Mouse (Mus musculus): ENCODE measurements at regions not wholly inside any gene's neighbourhood (a gene's known extent, or its start where the extent isn't known, plus 50 kb on each side); places are given as distances from the start of the nearest gene placed in this dataset.
A peak's percentile ranks its signal among the peaks of the same experiment; 100 is the strongest.
"Not testable (repeated sequence)": the region's sequence is repeated elsewhere in the genome, so short reads cannot be mapped to it uniquely, and the experiment has no call there.

GRCm38 (mm10) chr7:83347103-83347754 is 237.5 kb upstream of the Tmc3 start:
- DNase-seq: no peak
- intact Hi-C loops (cut with DNase I; ENCODE audit: low total_unique reads): no loop called here

DNA sequence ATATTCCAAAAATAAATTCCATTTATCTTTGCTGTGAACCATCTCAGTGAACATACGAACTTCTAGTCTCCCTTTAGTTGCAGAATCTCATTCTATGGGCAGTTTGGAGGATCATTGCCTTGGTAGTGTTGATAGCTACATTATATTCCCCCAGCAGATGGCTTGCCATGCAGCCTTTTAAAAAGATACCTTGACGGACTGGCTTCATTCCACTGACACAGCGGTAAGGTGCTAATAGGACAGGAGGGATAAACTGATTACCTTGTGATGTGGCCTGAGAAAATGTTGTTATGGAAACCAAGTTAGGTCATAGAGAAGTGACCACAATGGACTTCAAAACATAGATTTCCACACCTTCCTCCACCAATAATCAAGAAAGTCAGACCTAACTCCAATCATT is 215.5 kb upstream of the Tmc3 start:
- no peak for DNase-seq
- intact Hi-C loops (cut with DNase I; ENCODE audit: low total_unique reads): no loop called here

DNA sequence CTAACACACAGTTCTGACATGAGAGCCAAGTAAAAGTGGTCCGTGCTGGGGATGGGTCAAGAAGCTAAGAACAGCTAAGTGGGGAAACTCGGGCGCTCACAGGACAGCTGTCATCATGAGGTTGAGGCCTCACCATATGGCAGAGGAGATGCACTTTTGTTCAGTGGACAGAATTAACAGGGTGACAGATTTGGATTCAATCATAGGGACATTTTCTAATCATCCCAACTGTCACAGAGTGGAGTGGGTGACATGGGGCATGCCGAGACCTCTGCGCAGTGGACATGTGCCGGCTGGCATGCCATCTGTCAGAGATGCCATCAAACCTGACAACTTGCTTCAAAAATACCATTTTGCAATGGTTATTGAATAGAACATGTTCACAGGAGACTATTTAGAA is 215.1 kb upstream of the Tmc3 start:
- intact Hi-C loops (cut with DNase I; ENCODE audit: low total_unique reads): no loop called here
- no peak for DNase-seq

DNA sequence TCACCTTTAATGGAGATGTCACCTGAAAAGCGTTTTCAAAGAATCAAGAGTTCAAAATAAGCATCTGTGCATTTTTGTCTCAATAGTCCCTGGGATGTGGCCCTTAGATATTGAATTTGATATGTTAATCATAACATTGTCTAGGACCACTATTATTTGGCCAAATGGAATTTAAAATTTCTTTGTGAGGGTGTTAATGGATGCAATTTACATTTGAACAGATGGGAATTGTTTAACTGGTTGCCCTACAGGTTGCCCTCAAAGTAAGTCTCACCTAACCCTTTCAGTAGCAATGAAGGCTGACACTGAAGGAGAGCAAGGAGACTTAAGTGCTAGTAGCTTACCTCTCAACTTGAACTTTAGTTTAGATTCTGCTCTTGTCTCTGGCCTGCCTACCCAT is 207.9 kb upstream of the Tmc3 start:
- intact Hi-C loops (cut with DNase I; ENCODE audit: low total_unique reads): no loop called here
- no peak for DNase-seq

DNA sequence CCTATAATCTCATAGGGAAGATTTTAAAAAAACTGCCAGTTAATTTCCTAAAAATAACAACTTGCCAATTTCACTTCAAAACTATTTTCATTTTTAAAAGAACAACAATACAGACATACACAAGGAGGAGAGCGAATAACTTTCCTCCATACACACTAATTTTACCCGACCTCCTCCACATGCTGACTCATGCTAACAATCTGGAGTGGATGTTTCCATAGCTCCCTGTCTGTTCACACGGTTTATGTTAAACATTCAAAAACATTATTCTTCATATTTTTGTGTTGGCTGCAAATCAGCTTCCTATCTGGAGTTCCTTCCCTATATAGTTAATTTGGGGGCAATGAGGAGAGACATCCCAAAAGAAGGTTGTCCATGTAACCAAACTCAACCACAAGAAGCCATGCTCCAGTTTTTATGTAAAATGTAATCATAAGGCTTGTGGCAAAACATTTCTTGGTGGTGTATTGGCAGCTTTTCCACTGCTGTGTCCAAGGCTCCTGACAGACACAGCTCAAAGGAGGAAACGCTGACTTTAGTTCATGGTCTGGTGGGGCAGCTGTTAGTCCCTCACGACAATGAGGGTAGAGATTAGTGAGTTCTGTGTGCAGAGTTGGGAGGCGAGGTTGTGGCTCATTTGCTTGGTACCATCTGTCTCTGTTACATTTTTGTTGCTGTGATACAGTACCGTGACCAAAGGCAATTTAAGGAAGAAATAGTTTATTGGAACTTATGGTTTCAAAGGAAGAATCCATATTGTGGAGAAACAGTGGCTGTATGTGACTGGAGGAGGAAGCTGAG is 203.1 kb upstream of the Tmc3 start:
- intact Hi-C loops (cut with DNase I; ENCODE audit: low total_unique reads): no loop called here
- no peak for DNase-seq

GRCm38 (mm10) chr7:83382803-83383363 is 201.8 kb upstream of the Tmc3 start:
- intact Hi-C loops (cut with DNase I; ENCODE audit: low total_unique reads): no loop called here
- no peak for DNase-seq

GRCm38 (mm10) chr7:83391388-83391787 is 193.3 kb upstream of the Tmc3 start:
- intact Hi-C loops (cut with DNase I; ENCODE audit: low total_unique reads): no loop called here
- no peak for DNase-seq

DNA sequence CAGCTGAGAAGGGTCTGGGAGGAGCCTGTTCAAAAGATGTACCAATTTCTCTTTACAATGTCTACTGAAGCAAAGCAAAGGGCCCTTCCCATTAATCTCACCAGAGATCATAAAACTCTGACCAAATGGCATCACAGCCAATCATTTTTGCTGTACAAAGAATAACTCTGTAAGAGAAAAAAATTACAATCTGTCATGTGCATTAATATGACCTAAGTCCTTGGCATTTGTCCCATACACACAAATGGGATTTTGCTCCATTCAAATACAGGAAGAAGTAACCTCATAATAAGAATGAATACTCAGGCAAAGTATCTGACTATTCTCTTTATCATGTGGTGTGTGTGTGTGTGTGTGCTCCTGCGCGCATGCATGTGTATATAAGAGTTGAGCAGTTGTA is 192.5 kb upstream of the Tmc3 start:
- intact Hi-C loops (cut with DNase I; ENCODE audit: low total_unique reads): no loop called here
- DNase-seq: no peak

DNA sequence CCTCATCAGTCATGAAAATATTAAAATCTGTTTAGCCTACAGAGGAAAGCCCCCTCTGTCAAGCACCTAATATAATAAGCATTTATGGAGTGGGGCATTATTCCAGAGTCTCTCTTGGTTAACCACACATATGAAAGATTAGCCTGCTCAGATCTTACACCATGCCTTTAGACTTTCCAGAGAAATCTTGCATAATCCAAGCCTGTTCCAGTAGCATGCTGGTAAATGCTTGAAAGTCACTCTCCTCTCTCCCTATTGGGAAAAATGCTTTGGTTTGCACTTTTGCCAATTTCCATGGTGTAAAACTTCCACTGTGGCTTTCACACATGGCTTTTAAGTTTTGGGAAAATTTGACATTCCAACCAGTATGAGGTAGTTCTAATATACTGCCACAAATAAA is 192.1 kb upstream of the Tmc3 start:
- intact Hi-C loops (cut with DNase I; ENCODE audit: low total_unique reads): no loop called here

DNA sequence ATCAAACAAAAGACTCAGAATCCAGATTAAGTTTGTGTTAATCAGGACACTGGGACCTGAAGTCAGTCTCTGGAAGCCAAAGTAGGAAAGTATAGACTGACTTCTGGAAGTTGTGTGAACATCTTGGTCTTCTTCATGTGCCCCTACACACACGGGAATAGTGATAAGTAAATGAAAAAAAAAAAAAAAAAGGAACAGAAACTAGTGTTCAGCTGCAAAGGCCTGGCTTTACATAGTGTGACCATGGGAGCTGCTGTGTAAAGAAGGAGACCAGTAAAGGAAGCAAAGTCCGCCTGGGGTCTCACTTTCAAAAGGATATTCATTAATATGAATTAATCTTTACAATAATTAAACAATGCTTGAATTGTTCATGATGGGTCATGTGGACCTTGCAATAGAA is 190.6 kb upstream of the Tmc3 start:
- intact Hi-C loops (cut with DNase I; ENCODE audit: low total_unique reads): no loop called here
- no peak for DNase-seq

More for the DNA sequence above, 192.1 kb upstream of the Tmc3 start:
- DNase-seq: no peak

DNA sequence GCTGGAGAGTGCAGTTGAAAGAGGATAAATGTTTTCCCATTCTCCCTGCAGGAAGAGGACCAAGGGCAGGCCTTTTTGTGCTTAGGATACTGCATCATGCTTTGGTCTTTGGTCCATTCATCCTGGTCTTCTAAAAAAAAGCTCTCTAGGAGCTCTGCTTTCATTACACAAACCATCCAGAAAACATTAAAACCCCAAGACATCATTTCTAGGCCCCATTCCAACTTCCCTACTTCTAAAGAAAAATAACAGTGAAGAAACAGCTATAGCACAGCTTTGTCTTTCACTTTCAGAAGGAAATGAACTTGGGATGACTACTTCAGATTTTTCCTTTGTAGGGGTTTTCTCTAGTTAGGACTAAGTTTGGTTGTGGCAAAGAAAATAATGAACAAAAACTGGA is 185.1 kb upstream of the Tmc3 start:
- no peak for DNase-seq
- intact Hi-C loops (cut with DNase I; ENCODE audit: low total_unique reads): no loop called here

GRCm38 (mm10) chr7:83401001-83401400 is 183.7 kb upstream of the Tmc3 start:
- intact Hi-C loops (cut with DNase I; ENCODE audit: low total_unique reads): no loop called here
- DNase-seq: no peak

GRCm38 (mm10) chr7:83412745-83413144 is 172.0 kb upstream of the Tmc3 start:
- intact Hi-C loops (cut with DNase I; ENCODE audit: low total_unique reads): not testable (repeated sequence)
- DNase-seq: peak; percentile 7

- intact Hi-C loops (cut with DNase I; ENCODE audit: low total_unique reads): no loop called here
- DNase-seq: no peak
These were observed 154.7 kb upstream of the Tmc3 start for GRCm38 (mm10) chr7:83429929-83430556.

DNA sequence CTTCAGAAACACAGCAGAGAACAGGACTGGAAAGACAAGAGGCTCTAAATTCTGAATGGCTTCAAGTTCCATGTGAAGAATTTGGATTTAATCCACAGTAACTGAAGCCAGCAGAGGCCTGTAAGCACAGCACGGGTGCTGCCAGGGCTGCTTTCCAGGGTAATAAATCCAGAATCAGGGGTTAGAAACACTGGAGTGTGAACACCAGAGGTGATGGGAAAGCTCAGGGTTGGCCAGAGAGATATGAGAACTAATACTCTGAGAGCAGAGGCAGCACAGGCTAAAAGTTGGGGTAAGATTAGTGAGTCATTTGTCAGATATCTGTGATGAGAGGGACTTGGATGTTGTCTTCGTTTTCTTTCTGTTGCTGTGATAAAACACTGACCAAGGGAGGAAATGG is 153.6 kb upstream of the Tmc3 start:
- intact Hi-C loops (cut with DNase I; ENCODE audit: low total_unique reads): no loop called here
- peak; percentile 77 for DNase-seq

- intact Hi-C loops (cut with DNase I; ENCODE audit: low total_unique reads): no loop called here
- no peak for DNase-seq
These were observed 151.9 kb upstream of the Tmc3 start for GRCm38 (mm10) chr7:83432843-83433242.

DNA sequence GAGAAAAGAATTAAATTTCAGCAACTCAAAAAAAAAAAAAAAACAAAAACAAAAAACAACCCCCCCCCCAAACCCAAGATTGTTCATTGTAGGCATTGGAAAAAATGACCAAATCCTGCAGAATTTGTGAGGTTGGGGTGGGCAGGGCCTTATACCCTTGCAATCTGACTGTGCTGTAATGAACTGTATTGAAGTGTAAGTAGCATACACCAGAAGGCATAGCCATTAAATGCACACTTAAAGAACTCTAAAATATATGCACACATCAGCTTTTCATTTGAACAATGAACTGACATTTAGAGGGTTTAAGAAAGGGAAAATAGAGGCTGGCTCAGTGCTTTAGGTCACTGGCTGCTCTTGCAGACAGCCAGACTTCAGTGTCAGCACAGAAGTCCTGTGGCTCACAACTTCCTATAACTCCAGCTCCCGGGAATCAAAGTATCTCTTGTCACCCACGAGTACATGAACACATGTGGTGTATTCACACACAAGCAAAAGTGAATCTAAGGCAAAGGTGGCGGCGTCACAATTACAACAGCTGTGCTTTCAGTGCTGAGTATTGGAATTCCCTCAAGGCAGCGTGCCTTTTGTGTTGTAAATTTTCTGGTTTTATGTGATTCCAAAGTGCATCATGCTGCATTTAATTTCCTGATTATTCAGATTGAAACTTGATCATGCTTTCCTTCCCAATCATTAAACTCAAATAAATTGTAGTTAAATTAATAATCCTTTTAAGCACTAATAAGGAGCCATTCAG is 150.6 kb upstream of the Tmc3 start:
- DNase-seq: no peak
- intact Hi-C loops (cut with DNase I; ENCODE audit: low total_unique reads): no loop called here

GRCm38 (mm10) chr7:83438538-83439393 is 146.0 kb upstream of the Tmc3 start:
- DNase-seq: peak; percentile 40
- intact Hi-C loops (cut with DNase I; ENCODE audit: low total_unique reads): no loop called here

Data from gastrocnemius, postnatal 14 days (tissue).